Mouse (Mus musculus) liver, postnatal 0 days (tissue): ENCODE data around the gene Nudt15. TPM values are rescaled to one million over a fixed set of nuclear protein-coding genes. Genes with fewer than 3 reads are reported as not detected.

Experiments
- ATAC-seq: fragments of 200-750 bp; cut with Nextera tagmentation; 2 replicates; pipeline ENCODE4 v1.8.0; 2017; ENCODE audit warnings: mild to moderate bottlenecking, moderate library complexity
- DNase-seq: peaks from one replicate; pipeline ENCODE4 v3.0.0-alpha.2; 2016
- H3K27ac ChIP-seq: fragments of 300-500 bp; sonication (generic); 2 replicates; pipeline ENCODE4 v1.5.1; 2014; ENCODE audit warnings: antibody characterized with exemption, moderate library complexity, mild to moderate bottlenecking, low read depth
- H3K27me3 ChIP-seq: fragments of 300-500 bp; sonication (generic); 2 replicates; pipeline ENCODE4 v1.6.1; 2014; ENCODE audit warnings: low read length, control low read depth, mixed read lengths; ENCODE audit not compliant: insufficient read depth
- H3K36me3 ChIP-seq: fragments of 300-500 bp; sonication (generic); replicated peaks from 2 replicates; pipeline ENCODE4 v1.6.1; 2014; ENCODE audit warnings: mild to moderate bottlenecking, control low read depth, low read length, moderate library complexity, mixed read lengths; ENCODE audit not compliant: insufficient read depth
- H3K4me1 ChIP-seq: fragments of 300-500 bp; sonication (generic); 2 replicates; pipeline ENCODE4 v1.6.1; 2014; ENCODE audit warnings: antibody characterized with exemption, mild to moderate bottlenecking, control low read depth; ENCODE audit not compliant: insufficient read depth
- H3K4me2 ChIP-seq: fragments of 300-500 bp; sonication (generic); 2 replicates; pipeline ENCODE4 v1.6.1; 2014; ENCODE audit warnings: low read depth, mild to moderate bottlenecking, low read length, moderate library complexity, mixed read lengths
- H3K4me3 ChIP-seq: fragments of 300-500 bp; sonication (generic); 2 replicates; pipeline ENCODE4 v1.5.1; 2014; ENCODE audit warnings: low read depth, low read length
- H3K9ac ChIP-seq: fragments of 300-500 bp; sonication (generic); replicated peaks from 2 replicates; pipeline ENCODE4 v1.6.1; 2014; ENCODE audit warnings: mild to moderate bottlenecking, moderate library complexity
- H3K9me3 ChIP-seq: fragments of 300-500 bp; sonication (generic); 2 replicates; pipeline ENCODE4 v1.6.1; 2016; ENCODE audit warnings: mild to moderate bottlenecking, control low read depth, low read length, mixed read lengths
- CTCF ChIP-seq: sonication (generic); IDR thresholded peaks from 2 replicates; pipeline ENCODE4 v1.5.1; 2016; ENCODE audit warnings: antibody characterized with exemption, low read depth
- EP300 ChIP-seq: IDR thresholded peaks from 2 replicates; pipeline ENCODE4 v1.6.1; 2016; ENCODE audit warnings: antibody characterized with exemption, low read depth, mild to moderate bottlenecking
- WGBS: fragments of 180-500 bp; shearing (Covaris S2); extraction: QIAGEN DNeasy Blood & Tissue Kit; methylation state at CpG from one replicate; pipeline ENCODE4 v1.1.7; 2014; ENCODE audit not compliant: insufficient replicate concordance; 5-methylcytosine and 5-hydroxymethylcytosine counted together
- polyA plus RNA-seq: library from polyadenylated mRNA; unstranded; fragments of >200 nt; fragmentation: Nextera tagmentation; extraction: Ambion mirVana; gene quantifications from 2 replicates; pipeline ENCODE4 v1.2.1, GENCODE M21; 2015

Nudt15 gene
- polyA plus RNA-seq, 1 experiment from 2014 or later: 1.9 TPM

DNA sequence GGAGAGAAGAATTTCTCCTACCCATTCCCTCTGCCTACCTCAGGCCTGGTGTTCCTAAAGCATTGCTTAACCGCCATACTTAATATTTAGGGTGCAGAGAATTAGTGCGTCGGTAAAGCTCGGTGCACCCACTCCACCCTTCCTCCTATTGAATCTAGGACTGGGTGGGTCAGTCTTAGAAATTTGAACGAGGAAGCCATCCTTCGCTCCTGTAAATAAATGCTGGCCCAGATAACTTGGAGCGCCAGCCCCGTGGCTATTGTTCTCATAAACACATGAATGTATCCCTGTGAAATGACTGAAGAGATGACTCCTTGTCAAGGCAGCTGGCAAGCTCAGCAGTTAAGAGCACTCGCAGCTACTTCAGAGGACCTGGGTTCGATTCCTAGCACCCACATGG is 71.0 kb downstream of the Nudt15 start:
- H3K4me2 ChIP-seq: no peak overlapping the region
- H3K9me3 ChIP-seq: no peaks in the 10 kb centered on the region
- no peaks in the 10 kb centered on the region for H3K36me3 ChIP-seq
- no peak overlapping the region for H3K27ac ChIP-seq
- WGBS: 80% methylated on average over 10 of the region's 10 CpGs
- no peak for ATAC-seq
- no peak overlapping the region for H3K4me3 ChIP-seq
- peaks cover 11% of the 10 kb centered on the region for H3K4me1 ChIP-seq
- H3K27me3 ChIP-seq: no peaks in the 10 kb centered on the region
- TF ChIP-seq CTCF (no peak), EP300 (no peak)
- DNase-seq: no peak
- H3K9ac ChIP-seq: no peak overlapping the region

GRCm38 (mm10) chr14:73476361-73476934 is 71.6 kb downstream of the Nudt15 start:
- DNase-seq: no peak
- ATAC-seq: no peak

DNA sequence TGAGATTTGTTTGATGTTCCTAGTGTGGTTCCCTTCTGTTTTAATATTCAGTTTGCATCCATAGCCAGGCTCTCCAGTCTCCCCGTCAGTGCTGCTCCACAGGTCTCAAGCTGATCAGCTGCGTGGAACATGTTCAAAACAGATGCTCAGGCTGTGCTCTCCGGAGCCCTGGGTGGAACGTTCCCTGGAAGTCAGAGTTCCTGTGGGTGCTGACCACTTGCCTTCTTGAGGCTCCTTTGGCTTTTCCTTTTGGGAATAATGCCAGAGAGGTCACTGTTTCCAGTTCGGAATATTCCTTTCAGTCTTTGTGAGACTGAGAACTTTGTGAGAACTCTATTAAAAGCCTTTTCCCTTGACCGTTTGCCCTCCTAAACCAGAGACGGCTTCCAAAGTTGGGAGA is 72.5 kb downstream of the Nudt15 start:
- no peak overlapping the region for H3K4me2 ChIP-seq
- WGBS: 76% methylated on average over 7 of the region's 7 CpGs
- TF ChIP-seq CTCF (no peak), EP300 (no peak)
- no peaks in the 10 kb centered on the region for H3K36me3 ChIP-seq
- H3K4me3 ChIP-seq: no peak overlapping the region
- H3K9me3 ChIP-seq: no peaks in the 10 kb centered on the region
- H3K9ac ChIP-seq: no peak overlapping the region
- no peak overlapping the region for H3K27ac ChIP-seq
- H3K4me1 ChIP-seq: peaks cover 11% of the 10 kb centered on the region
- ATAC-seq: no peak
- no peak for DNase-seq
- H3K27me3 ChIP-seq: no peaks in the 10 kb centered on the region

More at GRCm38 (mm10) chr14:73476361-73476934, 71.6 kb downstream of the Nudt15 start:
- WGBS: 79% methylated on average over 8 of the region's 8 CpGs
- H3K9ac ChIP-seq: no peak overlapping the region
- TF ChIP-seq EP300: no peak
- no peak for TF ChIP-seq CTCF
- H3K27me3 ChIP-seq: no peaks in the 10 kb centered on the region
- H3K27ac ChIP-seq: no peak overlapping the region
- H3K36me3 ChIP-seq: no peaks in the 10 kb centered on the region
- H3K4me1 ChIP-seq: peaks cover 11% of the 10 kb centered on the region
- H3K4me2 ChIP-seq: no peak overlapping the region
- no peaks in the 10 kb centered on the region for H3K9me3 ChIP-seq
- H3K4me3 ChIP-seq: no peak overlapping the region

GRCm38 (mm10) chr14:73474636-73475093 is 73.4 kb downstream of the Nudt15 start:
- peak; percentile 66 for ATAC-seq

DNA sequence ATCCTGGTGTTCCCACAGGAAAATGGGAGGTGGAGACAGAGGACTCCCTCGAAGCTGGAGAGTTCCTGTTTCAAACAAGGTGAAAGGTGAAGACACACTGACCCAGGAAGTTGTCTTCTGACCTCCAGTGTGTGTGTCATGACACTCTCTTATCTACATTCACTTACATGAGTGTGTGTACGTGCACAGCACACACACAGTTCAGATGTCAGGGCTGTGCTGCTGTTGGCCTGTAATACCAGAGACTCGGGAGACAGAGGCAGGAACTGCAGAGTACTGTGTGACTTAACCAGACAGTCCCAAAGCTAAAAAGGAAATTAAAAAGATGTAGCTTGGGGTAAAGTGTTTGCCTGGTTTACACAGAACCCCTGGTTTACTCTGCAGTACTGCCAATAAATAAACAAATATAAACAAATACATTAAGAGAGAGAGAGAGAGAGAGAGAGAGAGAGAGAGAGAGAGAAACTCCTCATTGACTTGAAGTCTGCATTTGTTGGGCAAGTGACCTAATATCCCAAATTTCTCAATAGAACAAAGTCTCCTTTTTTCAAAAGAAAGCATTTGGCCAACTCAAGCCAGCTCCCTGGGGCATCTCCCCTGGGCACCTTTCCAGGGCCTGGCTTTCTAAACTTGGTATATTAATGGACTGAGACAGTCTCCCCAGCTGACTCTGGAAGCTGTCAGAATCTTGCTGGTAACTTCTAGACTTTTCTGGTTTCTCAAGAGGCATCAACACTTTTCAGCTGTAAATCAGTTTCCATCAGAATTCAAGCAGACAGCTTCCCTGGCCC is 74.2 kb downstream of the Nudt15 start:
- Histone ChIP-seq H3K9ac (no peak overlapping the region), H3K27me3 (no peaks in the 10 kb centered on the region), H3K4me3 (no peak overlapping the region), H3K27ac (peak overlapping the region; percentile 62), H3K36me3 (no peaks in the 10 kb centered on the region), H3K4me1 (peaks cover 15% of the 10 kb centered on the region), H3K4me2 (0 out of 2 replicates have a peak overlapping the region, but pooled peaks have one; percentile 26), H3K9me3 (no peaks in the 10 kb centered on the region)
- ATAC-seq: peak; percentile 66; the same call in 1 of the 2 replicates
- peak; percentile 47 for DNase-seq
- TF ChIP-seq CTCF (no peak), EP300 (no peak)
- WGBS: 25% methylated on average over 3 of the region's 3 CpGs

More at GRCm38 (mm10) chr14:73474636-73475093, 73.4 kb downstream of the Nudt15 start:
- Histone ChIP-seq H3K9ac (no peak overlapping the region), H3K4me1 (peaks cover 11% of the 10 kb centered on the region), H3K27ac (peak overlapping the region; percentile 18; the same call in 1 of the 2 replicates), H3K27me3 (no peaks in the 10 kb centered on the region), H3K4me2 (0 out of 2 replicates have a peak overlapping the region, but pooled peaks have one; percentile 26), H3K36me3 (no peaks in the 10 kb centered on the region), H3K9me3 (no peaks in the 10 kb centered on the region), H3K4me3 (no peak overlapping the region)
- TF ChIP-seq CTCF (peak; percentile 71), EP300 (no peak)
- WGBS: 11% methylated on average over 7 of the region's 7 CpGs
- peak; percentile 20 for DNase-seq

DNA sequence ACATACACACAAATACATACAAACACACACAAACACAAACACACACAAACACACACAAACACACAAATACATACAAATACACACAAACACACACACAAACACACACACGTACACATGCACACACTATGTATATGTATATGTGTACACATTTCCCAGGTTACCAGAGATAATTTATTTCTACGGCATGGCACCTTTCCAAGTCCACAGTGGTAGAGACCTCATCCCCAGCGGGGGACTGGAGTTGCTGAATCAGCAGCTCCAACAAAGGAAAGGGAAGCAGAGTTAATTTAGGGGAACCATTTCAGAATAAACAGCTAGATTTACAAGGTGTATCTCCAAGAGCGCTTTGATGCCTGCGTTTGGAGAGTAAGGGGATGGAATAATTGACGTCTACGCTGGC is 75.8 kb downstream of the Nudt15 start:
- DNase-seq (no peak), ATAC-seq (no peak)
- WGBS: 72% methylated on average over 7 of the region's 7 CpGs

More for the DNA sequence above, 75.8 kb downstream of the Nudt15 start:
- no peak overlapping the region for H3K4me2 ChIP-seq
- H3K36me3 ChIP-seq: no peaks in the 10 kb centered on the region
- H3K4me1 ChIP-seq: peaks cover 15% of the 10 kb centered on the region
- H3K27ac ChIP-seq: no peak overlapping the region
- H3K4me3 ChIP-seq: no peak overlapping the region
- H3K9ac ChIP-seq: no peak overlapping the region
- no peaks in the 10 kb centered on the region for H3K27me3 ChIP-seq
- TF ChIP-seq CTCF: no peak
- no peak for TF ChIP-seq EP300
- no peaks in the 10 kb centered on the region for H3K9me3 ChIP-seq
